9 mouse cellular contexts compared by ENCODE assay signal in genomic region chr3:102309756-102310155, GRCm38 (mm10).
DNase-seq lines count a peak whose midpoint lies in the region; ATAC-seq lines count a peak whose summit lies in the region.
"Had no signal": no experiment of that assay in that cellular context is flagged by ENCODE, and none has a peak within 500 bp of the region (broad histone marks: within the 10 kb centered on the region; RNA-seq: fewer than 3 reads in every experiment).

No protein-coding gene starts in this region.

- 22% methylated on average over 9 of the region's 9 CpGs for WGBS in forebrain, embryonic 13.5 days
- WGBS in stomach, embryonic 16.5 days: 26% methylated on average over 9 of the region's 9 CpGs

- no peak overlapping the region for H3K4me3 ChIP-seq in forebrain, embryonic 13.5 days
- peak overlapping the region; percentile 14; the same call in 1 of the 2 replicates for H3K4me3 ChIP-seq in stomach, embryonic 16.5 days (replicated peaks; ENCODE audit: low read length)
- H3K4me3 ChIP-seq: heart, embryonic 15.5 days had no signal

- ATAC-seq in forebrain, embryonic 13.5 days: peak; percentile 27; the same call in 1 of the 2 replicates
- ATAC-seq in hematopoietic stem cell, adult 5-6 weeks (replicated peaks in 1 of 2; ENCODE audit: insufficient read depth in 1 of 2, low FRiP score in 2 of 2, low TSS enrichment in 1 of 2, low read depth in 1 of 2, poor library complexity in 2 of 2, severe bottlenecking in 2 of 2): peak; percentile 69 to 71; a peak in 3 of 4 replicates
- ATAC-seq in stomach, embryonic 16.5 days (ENCODE audit: insufficient read depth, low FRiP score): peak; percentile 52; the same call in 1 of the 2 replicates

- H3K36me3 ChIP-seq in forebrain, embryonic 13.5 days (ENCODE audit: poor library complexity, severe bottlenecking): no peaks in the 10 kb centered on the region
- no peaks in the 10 kb centered on the region for H3K36me3 ChIP-seq in stomach, embryonic 16.5 days (ENCODE audit: control insufficient read depth, insufficient read depth, low read length)
- H3K36me3 ChIP-seq: heart, embryonic 15.5 days had no signal

- H3K27me3 ChIP-seq in forebrain, embryonic 13.5 days: no peaks in the 10 kb centered on the region
- no peaks in the 10 kb centered on the region for H3K27me3 ChIP-seq in stomach, embryonic 16.5 days (ENCODE audit: control insufficient read depth, insufficient read depth, low read length)
- H3K27me3 ChIP-seq: heart, embryonic 15.5 days had no signal

- no peak overlapping the region for H3K9ac ChIP-seq in forebrain, embryonic 13.5 days
- no peak overlapping the region for H3K9ac ChIP-seq in stomach, embryonic 16.5 days (ENCODE audit: low read length)
- H3K9ac ChIP-seq: heart, embryonic 15.5 days had no signal

- no peaks in the 10 kb centered on the region for H3K4me1 ChIP-seq in forebrain, embryonic 13.5 days
- peaks cover 8% of the 10 kb centered on the region; the same call in 1 of the 2 replicates for H3K4me1 ChIP-seq in stomach, embryonic 16.5 days (ENCODE audit: control insufficient read depth, insufficient read depth, low read length)

- no peak overlapping the region for H3K4me2 ChIP-seq in forebrain, embryonic 13.5 days
- peak overlapping the region; percentile 34; the same call in 1 of the 2 replicates for H3K4me2 ChIP-seq in stomach, embryonic 16.5 days (ENCODE audit: low read depth, low read length)
- H3K4me2 ChIP-seq: heart, embryonic 15.5 days had no signal

- H3K9me3 ChIP-seq in forebrain, embryonic 13.5 days (replicated peaks): no peaks in the 10 kb centered on the region
- H3K9me3 ChIP-seq in stomach, embryonic 16.5 days (replicated peaks; ENCODE audit: control insufficient read depth, low read length): no peaks in the 10 kb centered on the region
- H3K9me3 ChIP-seq: heart, embryonic 15.5 days had no signal

- peak; percentile 35 for DNase-seq in NIH3T3 (ENCODE audit: low read depth)
- DNase-seq in adrenal gland, postnatal 36 days: peak; percentile 78 to 84
- DNase-seq in layer of hippocampus, adult 9-11 months: peak; percentile 17
- DNase-seq in lung, postnatal 10 days: peak; percentile 87
- no peak for DNase-seq in c-Kit-positive CD71-positive TER-119-positive erythroid progenitor cells, embryonic 14.5 days (ENCODE audit: low spot score)

- no peak overlapping the region for H3K27ac ChIP-seq in forebrain, embryonic 13.5 days
- H3K27ac ChIP-seq in stomach, embryonic 16.5 days (ENCODE audit: low read length): peak overlapping the region; percentile 7; the same call in 1 of the 2 replicates
- H3K27ac ChIP-seq: heart, embryonic 15.5 days had no signal
